Mouse (Mus musculus): ENCODE data around the gene Psmb11.

DNA sequence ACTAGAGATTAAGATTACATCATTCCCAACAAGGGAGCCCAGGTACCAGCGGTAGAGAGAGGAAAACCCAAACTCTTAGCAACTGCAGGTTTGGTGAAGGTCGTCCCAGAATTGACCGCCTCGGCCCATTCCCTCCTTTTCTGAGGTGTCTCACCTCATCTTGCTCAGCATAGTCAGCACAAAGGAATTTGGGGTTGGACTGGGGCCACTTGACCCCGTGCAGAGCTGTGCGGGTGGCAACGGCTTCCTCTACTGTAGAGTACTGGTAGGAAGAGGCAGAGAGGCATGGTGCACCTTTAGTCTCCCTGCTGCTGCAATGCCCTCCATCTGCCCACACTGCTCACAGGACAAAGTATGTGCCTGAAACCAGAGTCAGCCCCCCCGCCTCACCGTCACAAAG is 23.1 kb downstream of the Psmb11 start:
- TF ChIP-seq EP300 (IDR thresholded peaks at IDR 0.05; ENCODE audit: low read depth) (no peak), CTCF (IDR thresholded peaks at IDR 0.05; ENCODE audit: low read depth) (no peak)

All from heart, postnatal 0 days (tissue).